Mouse (Mus musculus) forebrain, embryonic 16.5 days (tissue): Measurements from ENCODE around the gene Ckb. TPM values are rescaled to one million over a fixed set of nuclear protein-coding genes. Genes with fewer than 3 reads are reported as not detected.

ENCODE experiments used
- ATAC-seq: fragments of 200-750 bp; cut with Nextera tagmentation; 2 replicates; pipeline ENCODE4 v1.8.0; 2017; ENCODE audit warnings: mild to moderate bottlenecking, moderate library complexity
- H3K27ac ChIP-seq: fragments of 300-500 bp; sonication (generic); 2 replicates; pipeline ENCODE4 v1.5.1; 2014; ENCODE audit warnings: low read length, control low read depth
- H3K27me3 ChIP-seq: fragments of 300-500 bp; sonication (generic); replicated peaks from 2 replicates; pipeline ENCODE4 v1.6.1; 2014; ENCODE audit warnings: low read length; ENCODE audit not compliant: control insufficient read depth, insufficient read depth
- H3K36me3 ChIP-seq: fragments of 300-500 bp; sonication (generic); 2 replicates; pipeline ENCODE4 v1.6.1; 2014; ENCODE audit not compliant: control insufficient read depth, insufficient read depth
- H3K4me1 ChIP-seq: fragments of 300-500 bp; sonication (generic); replicated peaks from 2 replicates; pipeline ENCODE4 v1.6.1; 2014; ENCODE audit warnings: low read length; ENCODE audit not compliant: control insufficient read depth, insufficient read depth
- H3K4me2 ChIP-seq: fragments of 300-500 bp; sonication (generic); 2 replicates; pipeline ENCODE4 v1.6.1; 2014; ENCODE audit warnings: mild to moderate bottlenecking, low read length, control low read depth
- H3K4me3 ChIP-seq: fragments of 300-500 bp; sonication (generic); replicated peaks from 2 replicates; pipeline ENCODE4 v1.5.1; 2014; ENCODE audit warnings: mild to moderate bottlenecking, low read length, control low read depth
- H3K9ac ChIP-seq: fragments of 300-500 bp; sonication (generic); replicated peaks from 2 replicates; pipeline ENCODE4 v1.6.1; 2014; ENCODE audit warnings: low read depth, low read length, control low read depth
- H3K9me3 ChIP-seq: fragments of 300-500 bp; sonication (generic); 2 replicates; pipeline ENCODE4 v1.6.1; 2016; ENCODE audit warnings: low read length; ENCODE audit not compliant: control insufficient read depth
- WGBS: fragments of 180-500 bp; shearing (Covaris S2); extraction: QIAGEN DNeasy Blood & Tissue Kit; methylation state at CpG from one replicate; pipeline ENCODE4 v1.1.7; 2014; 5-methylcytosine and 5-hydroxymethylcytosine counted together
- polyA plus RNA-seq: library from polyadenylated mRNA; unstranded; fragments of >200 nt; fragmentation: Nextera tagmentation; extraction: Ambion mirVana; gene quantifications from 2 replicates; pipeline ENCODE4 v1.2.1, GENCODE M21; 2015

Gene Ckb
- polyA plus RNA-seq, 1 experiment from 2014 or later, result 1,413 TPM

DNA sequence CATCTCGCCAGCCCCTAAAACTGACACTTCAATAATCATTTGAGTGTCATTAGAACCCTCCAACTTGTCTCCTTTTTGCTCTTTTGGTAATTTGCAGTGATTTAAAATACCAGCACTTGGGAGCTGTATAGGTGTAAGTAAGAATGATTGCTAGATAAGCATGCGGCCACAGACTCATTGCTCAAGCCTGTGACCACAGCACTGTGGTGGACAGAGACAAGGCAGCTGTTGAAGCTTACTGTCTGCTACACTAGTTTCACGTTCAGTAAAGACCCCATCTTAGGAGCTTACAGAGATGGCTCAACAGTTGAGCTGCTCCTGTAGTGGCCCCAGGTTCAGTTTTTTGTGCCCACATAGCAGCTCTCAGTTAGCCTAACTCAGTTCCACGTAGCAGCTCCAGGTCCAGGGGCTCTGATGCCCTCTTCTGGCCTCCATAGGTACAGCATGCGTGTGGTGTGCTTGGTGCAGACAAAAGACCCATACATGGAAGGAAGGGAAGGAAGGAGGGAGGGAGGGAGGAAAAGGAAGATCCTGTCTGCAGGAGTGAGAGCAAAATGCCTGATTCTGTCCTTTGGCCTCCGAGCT lies 24.0 kb downstream of the Ckb start:
- ATAC-seq, result peak; percentile 77
- no peak overlapping the region for H3K4me3 ChIP-seq
- H3K9me3 ChIP-seq, result no peaks in the 10 kb centered on the region
- no peak overlapping the region for H3K9ac ChIP-seq
- peak overlapping the region; percentile 48; the same call in 1 of the 2 replicates for H3K27ac ChIP-seq
- H3K4me2 ChIP-seq, result no peak overlapping the region
- WGBS, result 52% methylated on average over 6 of the region's 6 CpGs
- H3K27me3 ChIP-seq, result no peaks in the 10 kb centered on the region
- H3K4me1 ChIP-seq, result no peaks in the 10 kb centered on the region; the same call in 1 of the 2 replicates
- H3K36me3 ChIP-seq, result peaks cover 22% of the 10 kb centered on the region

Other genes with a start within 250 kb of the Ckb start
- gene Tnfaip2, start 229.9 kb downstream of the Ckb start, polyA plus RNA-seq, result 0.63 and 0.84 TPM in 2 replicates
- gene Gm266, start 186.5 kb downstream of the Ckb start, polyA plus RNA-seq, result 0.23 and 1.1 TPM in 2 replicates
- gene Eif5, start 134.3 kb downstream of the Ckb start, polyA plus RNA-seq, result 549 and 607 TPM in 2 replicates
- gene Mark3, start 97.8 kb downstream of the Ckb start, polyA plus RNA-seq, result 45.0 and 49.2 TPM in 2 replicates
- 9.8 and 12.6 TPM in 2 replicates for gene Trmt61a, start 5.8 kb upstream of the Ckb start, polyA plus RNA-seq
- 70.8 and 71.5 TPM in 2 replicates for gene Bag5, start 40.9 kb upstream of the Ckb start, polyA plus RNA-seq
- gene Apopt1, start 40.9 kb upstream of the Ckb start, polyA plus RNA-seq, result 47.2 and 48.3 TPM in 2 replicates
- 460 and 493 TPM in 2 replicates for gene Klc1, start 86.5 kb upstream of the Ckb start, polyA plus RNA-seq
- gene Xrcc3, start 141.5 kb upstream of the Ckb start, polyA plus RNA-seq, result 3.3 and 4.5 TPM in 2 replicates
- 37.6 and 40.1 TPM in 2 replicates for gene Zfyve21, start 141.8 kb upstream of the Ckb start, polyA plus RNA-seq
- gene Ppp1r13b, start 235.8 kb upstream of the Ckb start, polyA plus RNA-seq, result 21.8 and 23.5 TPM in 2 replicates